Mouse (Mus musculus) heart, postnatal 0 days (tissue): ENCODE measurements at regions not wholly inside any gene's neighbourhood (a gene's known extent, or its start where the extent isn't known, plus 50 kb on each side); places are given as distances from the start of the nearest gene placed in this dataset.

Experiments
- ATAC-seq: fragments of 200-750 bp; cut with Nextera tagmentation; 2 replicates; pipeline ENCODE4 v1.8.0; 2017; ENCODE audit warnings: low read depth, moderate number of reproducible peaks, moderate library complexity; ENCODE audit not compliant: insufficient read depth
- DNase-seq: peaks from one replicate; pipeline ENCODE4 v3.0.0-alpha.2; 2016; ENCODE audit warnings: low spot score
- H3K27ac ChIP-seq: fragments of 300-500 bp; sonication (generic); 2 replicates; pipeline ENCODE4 v1.5.1; 2014; ENCODE audit warnings: low read depth, mild to moderate bottlenecking
- H3K27me3 ChIP-seq: fragments of 300-500 bp; sonication (generic); 2 replicates; pipeline ENCODE4 v1.6.1; 2014; ENCODE audit warnings: low read length, mixed read lengths; ENCODE audit not compliant: control insufficient read depth, insufficient read depth
- H3K36me3 ChIP-seq: fragments of 300-500 bp; sonication (generic); replicated peaks from 2 replicates; pipeline ENCODE4 v1.6.1; 2014; ENCODE audit warnings: low read length, mixed read lengths; ENCODE audit not compliant: control insufficient read depth, insufficient read depth
- H3K4me1 ChIP-seq: fragments of 300-500 bp; sonication (generic); 2 replicates; pipeline ENCODE4 v1.6.1; 2014; ENCODE audit warnings: antibody characterized with exemption; ENCODE audit not compliant: control insufficient read depth, insufficient read depth
- H3K4me2 ChIP-seq: fragments of 300-500 bp; sonication (generic); 2 replicates; pipeline ENCODE4 v1.6.1; 2014; ENCODE audit warnings: low read depth, mild to moderate bottlenecking, low read length, moderate library complexity
- H3K4me3 ChIP-seq: fragments of 300-500 bp; sonication (generic); 2 replicates; pipeline ENCODE4 v1.5.1; 2014; ENCODE audit warnings: low read depth, low read length
- H3K9ac ChIP-seq: fragments of 300-500 bp; sonication (generic); replicated peaks from 2 replicates; pipeline ENCODE4 v1.6.1; 2014; ENCODE audit warnings: low read depth, low read length, mixed read lengths
- H3K9me3 ChIP-seq: fragments of 300-500 bp; sonication (generic); replicated peaks from 2 replicates; pipeline ENCODE4 v1.6.1; 2016; ENCODE audit warnings: low read length; ENCODE audit not compliant: control insufficient read depth
- CTCF ChIP-seq: IDR thresholded peaks from 2 replicates; pipeline ENCODE4 v1.5.1; 2016; ENCODE audit warnings: antibody characterized with exemption, control low read depth, low read depth
- EP300 ChIP-seq: IDR thresholded peaks from 2 replicates; pipeline ENCODE4 v1.6.1; 2016; ENCODE audit warnings: antibody characterized with exemption, low read depth
- WGBS: fragments of 180-500 bp; shearing (Covaris S2); extraction: QIAGEN DNeasy Blood & Tissue Kit; methylation state at CpG from one replicate; pipeline ENCODE4 v1.1.7; 2014; 5-methylcytosine and 5-hydroxymethylcytosine counted together

- DNase-seq = peak; percentile 67
- Histone ChIP-seq H3K4me2 (0 out of 2 replicates have a peak overlapping the region, but pooled peaks have one; percentile 14), H3K9me3 (no peaks in the 10 kb centered on the region), H3K27ac (no peak overlapping the region), H3K4me1 (no peaks in the 10 kb centered on the region), H3K9ac (no peak overlapping the region), H3K27me3 (0 out of 2 replicates have a peak, but pooled peaks cover 3% of the 10 kb centered on the region), H3K4me3 (no peak overlapping the region), H3K36me3 (no peaks in the 10 kb centered on the region)
- TF ChIP-seq CTCF (peak; percentile 83), EP300 (no peak)
- WGBS = 13% methylated on average over 20 of the region's 20 CpGs
- peak; percentile 95 for ATAC-seq
These were observed 61.0 kb upstream of the Lpcat1 start for GRCm38 (mm10) chr13:73405720-73406629.

GRCm38 (mm10) chr13:73400921-73401320 lies 66.1 kb upstream of the Lpcat1 start:
- H3K9me3 ChIP-seq = no peaks in the 10 kb centered on the region
- no peak overlapping the region for H3K9ac ChIP-seq
- no peak overlapping the region for H3K4me3 ChIP-seq
- WGBS = 83% methylated on average over 1 of the region's 1 CpGs
- no peak for TF ChIP-seq CTCF
- no peak for TF ChIP-seq EP300
- DNase-seq (no peak), ATAC-seq (no peak)
- H3K27me3 ChIP-seq = no peaks in the 10 kb centered on the region
- no peaks in the 10 kb centered on the region for H3K36me3 ChIP-seq
- no peak overlapping the region for H3K27ac ChIP-seq
- H3K4me1 ChIP-seq = no peaks in the 10 kb centered on the region
- H3K4me2 ChIP-seq = no peak overlapping the region

GRCm38 (mm10) chr13:73397033-73397432 lies 68.7 kb upstream of the Ndufs6 start:
- WGBS = 30% methylated on average over 4 of the region's 4 CpGs
- no peak overlapping the region for H3K4me3 ChIP-seq

GRCm38 (mm10) chr13:73395856-73396255 lies 67.5 kb upstream of the Ndufs6 start:
- H3K4me3 ChIP-seq = no peak overlapping the region
- ATAC-seq = no peak
- TF ChIP-seq CTCF (no peak), EP300 (no peak)
- no peaks in the 10 kb centered on the region for H3K36me3 ChIP-seq
- H3K4me1 ChIP-seq = no peaks in the 10 kb centered on the region
- no peaks in the 10 kb centered on the region for H3K9me3 ChIP-seq
- H3K27ac ChIP-seq = no peak overlapping the region
- 77% methylated on average over 7 of the region's 7 CpGs for WGBS
- DNase-seq = no peak
- H3K4me2 ChIP-seq = no peak overlapping the region
- no peaks in the 10 kb centered on the region for H3K27me3 ChIP-seq
- H3K9ac ChIP-seq = no peak overlapping the region

More at GRCm38 (mm10) chr13:73397033-73397432, 68.7 kb upstream of the Ndufs6 start:
- Histone ChIP-seq H3K9me3 (no peaks in the 10 kb centered on the region), H3K27ac (no peak overlapping the region), H3K36me3 (no peaks in the 10 kb centered on the region), H3K27me3 (no peaks in the 10 kb centered on the region), H3K9ac (no peak overlapping the region), H3K4me2 (no peak overlapping the region), H3K4me1 (no peaks in the 10 kb centered on the region)
- DNase-seq (no peak), ATAC-seq (no peak)
- TF ChIP-seq EP300 (no peak), CTCF (no peak)

GRCm38 (mm10) chr13:73389051-73389450 lies 60.7 kb upstream of the Ndufs6 start:
- H3K4me3 ChIP-seq = no peak overlapping the region
- 66% methylated on average over 4 of the region's 4 CpGs for WGBS
- H3K36me3 ChIP-seq = no peaks in the 10 kb centered on the region
- DNase-seq (no peak), ATAC-seq (no peak)
- no peak overlapping the region for H3K27ac ChIP-seq
- no peaks in the 10 kb centered on the region for H3K9me3 ChIP-seq
- H3K4me1 ChIP-seq = no peaks in the 10 kb centered on the region
- no peaks in the 10 kb centered on the region for H3K27me3 ChIP-seq
- TF ChIP-seq EP300 (no peak), CTCF (no peak)
- no peak overlapping the region for H3K4me2 ChIP-seq
- H3K9ac ChIP-seq = no peak overlapping the region

GRCm38 (mm10) chr13:73383585-73383984 lies 55.2 kb upstream of the Ndufs6 start:
- WGBS = 64% methylated on average over 3 of the region's 3 CpGs
- Histone ChIP-seq H3K36me3 (no peaks in the 10 kb centered on the region), H3K9me3 (0 out of 2 replicates have a peak, but pooled peaks cover 2% of the 10 kb centered on the region), H3K4me3 (no peak overlapping the region), H3K4me2 (no peak overlapping the region), H3K9ac (no peak overlapping the region), H3K4me1 (no peaks in the 10 kb centered on the region), H3K27me3 (no peaks in the 10 kb centered on the region), H3K27ac (no peak overlapping the region)
- DNase-seq = no peak
- TF ChIP-seq CTCF (peak; percentile 58), EP300 (no peak)
- ATAC-seq = no peak
